Mouse (Mus musculus): ENCODE results near the gene Olfr1331. TPM values are rescaled to one million over a fixed set of nuclear protein-coding genes. Genes with fewer than 3 reads are reported as not detected.

The Olfr1331 gene
- polyA plus RNA-seq, 1 experiment, result not detected

Other genes starting within 250 kb of the Olfr1331 start
- gene Cfap57, start 243.9 kb upstream of the Olfr1331 start, polyA plus RNA-seq (2012; rRNA removed), result 0.27 and 0.36 TPM in 2 replicates
- gene Ebna1bp2, start 243.8 kb upstream of the Olfr1331 start, polyA plus RNA-seq (2012; rRNA removed), result 61.9 and 64.0 TPM in 2 replicates
- not detected in 2 replicates for gene Olfr62, start 205.7 kb upstream of the Olfr1331 start, polyA plus RNA-seq (2012; rRNA removed)
- gene Olfr1342, start 171.9 kb upstream of the Olfr1331 start, polyA plus RNA-seq (2012; rRNA removed), result not detected in 2 replicates
- gene Olfr1341, start 161.1 kb upstream of the Olfr1331 start, polyA plus RNA-seq (2012; rRNA removed), result not detected in 2 replicates
- not detected in 2 replicates for gene Olfr1340, start 144.5 kb upstream of the Olfr1331 start, polyA plus RNA-seq (2012; rRNA removed)
- not detected in 2 replicates for gene Olfr1339, start 132.5 kb upstream of the Olfr1331 start, polyA plus RNA-seq (2012; rRNA removed)
- gene Olfr1338, start 105.9 kb upstream of the Olfr1331 start, polyA plus RNA-seq (2012; rRNA removed), result not detected in 2 replicates
- gene Olfr1337, start 82.1 kb upstream of the Olfr1331 start, polyA plus RNA-seq (2012; rRNA removed), result not detected in 2 replicates
- gene Olfr1335, start 54.7 kb upstream of the Olfr1331 start, polyA plus RNA-seq (2012; rRNA removed), result not detected in 2 replicates
- not detected in 2 replicates for gene Olfr1333, start 28.4 kb upstream of the Olfr1331 start, polyA plus RNA-seq (2012; rRNA removed)
- gene Olfr1330, start 23.9 kb downstream of the Olfr1331 start, polyA plus RNA-seq (2012; rRNA removed), result not detected in 2 replicates
- not detected in 2 replicates for gene Olfr1329, start 52.8 kb downstream of the Olfr1331 start, polyA plus RNA-seq (2012; rRNA removed)
- gene Olfr1328, start 74.0 kb downstream of the Olfr1331 start, polyA plus RNA-seq (2012; rRNA removed), result not detected in 2 replicates
- 0.13 and 0.16 TPM in 2 replicates for gene Lao1, start 96.9 kb downstream of the Olfr1331 start, polyA plus RNA-seq (2012; rRNA removed)
- gene Slc2a1, start 244.1 kb downstream of the Olfr1331 start, polyA plus RNA-seq (2012; rRNA removed), result 121 and 125 TPM in 2 replicates